Mouse (Mus musculus) brain, embryonic 14.5 days (tissue): ENCODE measurements around the gene Dock1. TPM values are rescaled to one million over a fixed set of nuclear protein-coding genes. Genes with fewer than 3 reads are reported as not detected.

Source experiments
- DNase-seq: peaks from one replicate; pipeline ENCODE4 v3.0.0-alpha.2; 2011; ENCODE audit warnings: low read depth
- CTCF ChIP-seq: fragments of 200-500 bp; IDR thresholded peaks from 2 replicates; pipeline ENCODE4 v1.5.1; 2012; ENCODE audit warnings: inconsistent platforms, mild to moderate bottlenecking, moderate library complexity, borderline replicate concordance; ENCODE audit not compliant: insufficient read depth, insufficient read length; ENCODE audit errors: extremely low read depth
- POLR2A ChIP-seq: fragments of 200-500 bp; IDR thresholded peaks from 2 replicates; pipeline ENCODE4 v1.6.1; 2012; ENCODE audit warnings: mild to moderate bottlenecking, inconsistent platforms, borderline replicate concordance; ENCODE audit not compliant: poor library complexity, insufficient read depth, insufficient read length, severe bottlenecking; ENCODE audit errors: extremely low read depth
- polyA plus RNA-seq: library from polyadenylated mRNA; depleted of rRNA; stranded (reverse); fragments of >200 nt; gene quantifications from 2 replicates; pipeline ENCODE4 v1.2.3, GENCODE M21; 2012

Gene Dock1
- polyA plus RNA-seq, 1 experiment: 10.8 TPM

GRCm38 (mm10) chr7:135203920-135204319, 533.5 kb downstream of the Dock1 start:
- DNase-seq: peak; percentile 55
- TF ChIP-seq POLR2A: no peak
- TF ChIP-seq CTCF: no peak

- TF ChIP-seq POLR2A: no peak
- TF ChIP-seq CTCF: no peak
- DNase-seq: no peak
These were observed 534.7 kb downstream of the Dock1 start for GRCm38 (mm10) chr7:135205111-135205510.

- TF ChIP-seq POLR2A: no peak
- TF ChIP-seq CTCF: no peak
These were observed 538.6 kb downstream of the Dock1 start for GRCm38 (mm10) chr7:135208947-135209567.

GRCm38 (mm10) chr7:135210296-135210695, 539.8 kb downstream of the Dock1 start:
- no peak for TF ChIP-seq POLR2A
- TF ChIP-seq CTCF: no peak
- DNase-seq: no peak

More at GRCm38 (mm10) chr7:135208947-135209567, 538.6 kb downstream of the Dock1 start:
- no peak for DNase-seq

- TF ChIP-seq POLR2A (no peak), CTCF (no peak)
- DNase-seq: no peak
These were observed 540.4 kb downstream of the Dock1 start for GRCm38 (mm10) chr7:135210831-135211230.

GRCm38 (mm10) chr7:135212505-135212904, 542.1 kb downstream of the Dock1 start:
- TF ChIP-seq CTCF (no peak), POLR2A (no peak)
- DNase-seq: no peak

GRCm38 (mm10) chr7:135221475-135221874, 551.0 kb downstream of the Dock1 start:
- no peak for DNase-seq
- TF ChIP-seq POLR2A: no peak
- no peak for TF ChIP-seq CTCF
